Mouse (Mus musculus) embryonic facial prominence, embryonic 10.5 days (tissue): Measurements from ENCODE around the gene Cxcr5. TPM values are rescaled to one million over a fixed set of nuclear protein-coding genes. Genes with fewer than 3 reads are reported as not detected.

Experiments used
- DNase-seq: peaks from one replicate; pipeline ENCODE4 v3.0.0-alpha.2; 2017; ENCODE audit warnings: low spot score
- H3K27ac ChIP-seq: fragments of 300-500 bp; sonication (generic); replicated peaks from 2 replicates; pipeline ENCODE4 v1.5.1; 2016; ENCODE audit warnings: mild to moderate bottlenecking
- H3K27me3 ChIP-seq: fragments of 300-500 bp; sonication (generic); replicated peaks from 2 replicates; pipeline ENCODE4 v1.6.1; 2016; ENCODE audit warnings: low read depth, mild to moderate bottlenecking; ENCODE audit not compliant: poor library complexity, severe bottlenecking
- H3K36me3 ChIP-seq: fragments of 300-500 bp; sonication (generic); replicated peaks from 2 replicates; pipeline ENCODE4 v1.6.1; 2016; ENCODE audit warnings: mild to moderate bottlenecking, moderate library complexity
- H3K4me1 ChIP-seq: fragments of 300-500 bp; sonication (generic); 2 replicates; pipeline ENCODE4 v1.6.1; 2016
- H3K4me3 ChIP-seq: fragments of 300-500 bp; sonication (generic); 2 replicates; pipeline ENCODE4 v1.5.1; 2016; ENCODE audit warnings: mild to moderate bottlenecking, moderate library complexity
- H3K9me3 ChIP-seq: fragments of 300-500 bp; sonication (generic); 2 replicates; pipeline ENCODE4 v1.6.1; 2016; ENCODE audit warnings: mild to moderate bottlenecking
- WGBS: fragments of 180-500 bp; shearing (Covaris S2); methylation state at CpG from one replicate; pipeline ENCODE4 v1.1.7; 2016; 5-methylcytosine and 5-hydroxymethylcytosine counted together
- polyA plus RNA-seq: library from polyadenylated mRNA; unstranded; fragments of >200 nt; fragmentation: Nextera tagmentation; extraction: Ambion mirVana; gene quantifications from 2 replicates; pipeline ENCODE4 v1.2.1, GENCODE M21; 2016

Gene Cxcr5
- polyA plus RNA-seq: not detected in 2 replicates

- no peak for DNase-seq
- Histone ChIP-seq H3K36me3 (no peaks in the 10 kb centered on the region), H3K4me3 (no peak within 1 kb of the TSS), H3K9me3 (no peaks in the 10 kb centered on the region), H3K27me3 (no peaks in the 10 kb centered on the region), H3K4me1 (peaks cover 7% of the 10 kb centered on the region; the same call in 1 of the 2 replicates), H3K27ac (no peak within 1 kb of the TSS)
- WGBS: 67% methylated on average over 4 of the region's 4 CpGs
These were observed at the start of gene Cxcr5 for GRCm38 (mm10) chr9:44561597-44561996. Cxcr5 (minus strand) TSS chr9:44561877.

- WGBS: 96% methylated on average over 25 of the region's 25 CpGs
- DNase-seq: no peak
- H3K4me3 ChIP-seq: no peak overlapping the region
- H3K4me1 ChIP-seq: peaks cover 18% of the 10 kb centered on the region
- H3K27ac ChIP-seq: no peak overlapping the region
- peaks cover 85% of the 10 kb centered on the region for H3K36me3 ChIP-seq
- H3K9me3 ChIP-seq: no peaks in the 10 kb centered on the region
- H3K27me3 ChIP-seq: no peaks in the 10 kb centered on the region
These were observed 48.7 kb upstream of the Cxcr5 start for GRCm38 (mm10) chr9:44610371-44610770.

- WGBS: 79% methylated on average over 4 of the region's 4 CpGs
- peaks cover 25% of the 10 kb centered on the region for H3K4me1 ChIP-seq
These were observed 45.6 kb upstream of the Cxcr5 start for GRCm38 (mm10) chr9:44607306-44607705.

GRCm38 (mm10) chr9:44606646-44607045 is 45.0 kb upstream of the Cxcr5 start:
- 84% methylated on average over 4 of the region's 4 CpGs for WGBS
- Histone ChIP-seq H3K4me1 (peaks cover 25% of the 10 kb centered on the region), H3K27me3 (no peaks in the 10 kb centered on the region), H3K27ac (no peak overlapping the region), H3K36me3 (peaks cover 48% of the 10 kb centered on the region), H3K9me3 (no peaks in the 10 kb centered on the region), H3K4me3 (peak overlapping the region; percentile 99)
- DNase-seq: no peak

More at GRCm38 (mm10) chr9:44607306-44607705, 45.6 kb upstream of the Cxcr5 start:
- no peak for DNase-seq
- Histone ChIP-seq H3K27ac (no peak overlapping the region), H3K36me3 (peaks cover 54% of the 10 kb centered on the region), H3K9me3 (no peaks in the 10 kb centered on the region), H3K27me3 (no peaks in the 10 kb centered on the region), H3K4me3 (peak overlapping the region; percentile 44; the same call in 1 of the 2 replicates)

- H3K27me3 ChIP-seq: no peaks in the 10 kb centered on the region
- peaks cover 25% of the 10 kb centered on the region for H3K4me1 ChIP-seq
- under 1% methylated on average over 13 of the region's 13 CpGs for WGBS
- H3K36me3 ChIP-seq: peaks cover 42% of the 10 kb centered on the region
- H3K4me3 ChIP-seq: peak overlapping the region; percentile 99
- no peaks in the 10 kb centered on the region for H3K9me3 ChIP-seq
- peak overlapping the region; percentile 100 for H3K27ac ChIP-seq
- peak; percentile 32 for DNase-seq
These were observed 44.0 kb upstream of the Cxcr5 start for GRCm38 (mm10) chr9:44605616-44606165.

- H3K4me1 ChIP-seq: peaks cover 29% of the 10 kb centered on the region
- no peaks in the 10 kb centered on the region for H3K9me3 ChIP-seq
- H3K27me3 ChIP-seq: no peaks in the 10 kb centered on the region
- H3K36me3 ChIP-seq: peaks cover 35% of the 10 kb centered on the region
- peak within 1 kb of the TSS; percentile 99 for H3K4me3 ChIP-seq
- peak within 1 kb of the TSS; percentile 100 for H3K27ac ChIP-seq
- DNase-seq: peak; percentile 85
- WGBS: under 1% methylated on average over 79 of the region's 80 CpGs
These were observed 43.3 kb upstream of the Cxcr5 start, which contains the start of gene Ddx6 for GRCm38 (mm10) chr9:44604779-44605615. Ddx6 (plus strand) TSS chr9:44604892.

GRCm38 (mm10) chr9:44604290-44604778 is 42.7 kb upstream of the Cxcr5 start:
- H3K36me3 ChIP-seq: peaks cover 28% of the 10 kb centered on the region
- peaks cover 35% of the 10 kb centered on the region for H3K4me1 ChIP-seq
- H3K27ac ChIP-seq: peak overlapping the region; percentile 100
- DNase-seq: peak; percentile 89
- WGBS: under 1% methylated on average over 65 of the region's 65 CpGs
- peak overlapping the region; percentile 99 for H3K4me3 ChIP-seq
- no peaks in the 10 kb centered on the region; the same call in 1 of the 2 replicates for H3K27me3 ChIP-seq
- H3K9me3 ChIP-seq: no peaks in the 10 kb centered on the region

- Histone ChIP-seq H3K27me3 (no peaks in the 10 kb centered on the region; the same call in 1 of the 2 replicates), H3K4me1 (peaks cover 42% of the 10 kb centered on the region), H3K9me3 (no peaks in the 10 kb centered on the region), H3K27ac (peak overlapping the region; percentile 100), H3K4me3 (peak overlapping the region; percentile 99), H3K36me3 (peaks cover 21% of the 10 kb centered on the region)
- DNase-seq: peak; percentile 73
- WGBS: under 1% methylated on average over 38 of the region's 38 CpGs
These were observed 42.0 kb upstream of the Cxcr5 start for GRCm38 (mm10) chr9:44603454-44604289.

GRCm38 (mm10) chr9:44602766-44603165 is 41.1 kb upstream of the Cxcr5 start:
- no peaks in the 10 kb centered on the region for H3K9me3 ChIP-seq
- H3K4me1 ChIP-seq: peaks cover 44% of the 10 kb centered on the region
- H3K36me3 ChIP-seq: peaks cover 12% of the 10 kb centered on the region
- no peak for DNase-seq
- 76% methylated on average over 6 of the region's 6 CpGs for WGBS
- H3K27me3 ChIP-seq: peaks cover 8% of the 10 kb centered on the region; the same call in 1 of the 2 replicates
- H3K4me3 ChIP-seq: peak overlapping the region; percentile 99
- H3K27ac ChIP-seq: peak overlapping the region; percentile 100

GRCm38 (mm10) chr9:44600801-44601200 is 39.1 kb upstream of the Cxcr5 start:
- Histone ChIP-seq H3K4me3 (no peak overlapping the region), H3K27ac (no peak overlapping the region), H3K27me3 (peaks cover 15% of the 10 kb centered on the region), H3K9me3 (no peaks in the 10 kb centered on the region), H3K4me1 (peaks cover 33% of the 10 kb centered on the region), H3K36me3 (0 out of 2 replicates have a peak, but pooled peaks cover 3% of the 10 kb centered on the region)
- no peak for DNase-seq
- 79% methylated on average over 6 of the region's 6 CpGs for WGBS

- Histone ChIP-seq H3K4me3 (peak overlapping the region; percentile 42; the same call in 1 of the 2 replicates), H3K36me3 (0 out of 2 replicates have a peak, but pooled peaks cover 3% of the 10 kb centered on the region), H3K27me3 (peaks cover 15% of the 10 kb centered on the region), H3K9me3 (no peaks in the 10 kb centered on the region), H3K4me1 (peaks cover 33% of the 10 kb centered on the region), H3K27ac (no peak overlapping the region)
- 21% methylated on average over 6 of the region's 6 CpGs for WGBS
- DNase-seq: no peak
These were observed 37.9 kb upstream of the Cxcr5 start for GRCm38 (mm10) chr9:44599616-44600015.
